Mouse (Mus musculus) heart, embryonic 12.5 days (tissue): Measurements from ENCODE around the gene Ndufs7. TPM values are rescaled to one million over a fixed set of nuclear protein-coding genes. Genes with fewer than 3 reads are reported as not detected.

Experiments used
- ATAC-seq: fragments of 200-750 bp; cut with Nextera tagmentation; 2 replicates; pipeline ENCODE4 v1.8.0; 2017; ENCODE audit warnings: moderate TSS enrichment, moderate library complexity; ENCODE audit not compliant: insufficient number of reproducible peaks, low FRiP score
- H3K27ac ChIP-seq: fragments of 300-500 bp; sonication (generic); 2 replicates; pipeline ENCODE4 v1.5.1; 2016; ENCODE audit warnings: mild to moderate bottlenecking, moderate library complexity; ENCODE audit not compliant: poor library complexity, severe bottlenecking
- H3K27me3 ChIP-seq: fragments of 300-500 bp; sonication (generic); replicated peaks from 2 replicates; pipeline ENCODE4 v1.6.1; 2016; ENCODE audit warnings: mild to moderate bottlenecking, moderate library complexity
- H3K36me3 ChIP-seq: fragments of 300-500 bp; sonication (generic); 2 replicates; pipeline ENCODE4 v1.6.1; 2016; ENCODE audit warnings: mild to moderate bottlenecking, moderate library complexity
- H3K4me1 ChIP-seq: fragments of 300-500 bp; sonication (generic); replicated peaks from 2 replicates; pipeline ENCODE4 v1.6.1; 2016; ENCODE audit warnings: mild to moderate bottlenecking
- H3K4me2 ChIP-seq: fragments of 300-500 bp; sonication (generic); 2 replicates; pipeline ENCODE4 v1.6.1; 2016; ENCODE audit warnings: mild to moderate bottlenecking, moderate library complexity
- H3K4me3 ChIP-seq: fragments of 300-500 bp; sonication (generic); 2 replicates; pipeline ENCODE4 v1.5.1; 2016; ENCODE audit warnings: mild to moderate bottlenecking
- H3K9ac ChIP-seq: fragments of 300-500 bp; sonication (generic); 2 replicates; pipeline ENCODE4 v1.6.1; 2016; ENCODE audit warnings: mild to moderate bottlenecking, moderate library complexity
- H3K9me3 ChIP-seq: fragments of 300-500 bp; sonication (generic); replicated peaks from 2 replicates; pipeline ENCODE4 v1.6.1; 2016; ENCODE audit warnings: mild to moderate bottlenecking, moderate library complexity
- WGBS: fragments of 180-500 bp; shearing (Covaris S2); methylation state at CpG from one replicate; pipeline ENCODE4 v1.1.7; 2016; 5-methylcytosine and 5-hydroxymethylcytosine counted together
- polyA plus RNA-seq: library from polyadenylated mRNA; unstranded; fragments of >200 nt; fragmentation: Nextera tagmentation; extraction: Ambion mirVana; gene quantifications from 2 replicates; pipeline ENCODE4 v1.2.1, GENCODE M21; 2016

Ndufs7 gene
- polyA plus RNA-seq, 1 experiment from 2014 or later, result 454 TPM

DNA sequence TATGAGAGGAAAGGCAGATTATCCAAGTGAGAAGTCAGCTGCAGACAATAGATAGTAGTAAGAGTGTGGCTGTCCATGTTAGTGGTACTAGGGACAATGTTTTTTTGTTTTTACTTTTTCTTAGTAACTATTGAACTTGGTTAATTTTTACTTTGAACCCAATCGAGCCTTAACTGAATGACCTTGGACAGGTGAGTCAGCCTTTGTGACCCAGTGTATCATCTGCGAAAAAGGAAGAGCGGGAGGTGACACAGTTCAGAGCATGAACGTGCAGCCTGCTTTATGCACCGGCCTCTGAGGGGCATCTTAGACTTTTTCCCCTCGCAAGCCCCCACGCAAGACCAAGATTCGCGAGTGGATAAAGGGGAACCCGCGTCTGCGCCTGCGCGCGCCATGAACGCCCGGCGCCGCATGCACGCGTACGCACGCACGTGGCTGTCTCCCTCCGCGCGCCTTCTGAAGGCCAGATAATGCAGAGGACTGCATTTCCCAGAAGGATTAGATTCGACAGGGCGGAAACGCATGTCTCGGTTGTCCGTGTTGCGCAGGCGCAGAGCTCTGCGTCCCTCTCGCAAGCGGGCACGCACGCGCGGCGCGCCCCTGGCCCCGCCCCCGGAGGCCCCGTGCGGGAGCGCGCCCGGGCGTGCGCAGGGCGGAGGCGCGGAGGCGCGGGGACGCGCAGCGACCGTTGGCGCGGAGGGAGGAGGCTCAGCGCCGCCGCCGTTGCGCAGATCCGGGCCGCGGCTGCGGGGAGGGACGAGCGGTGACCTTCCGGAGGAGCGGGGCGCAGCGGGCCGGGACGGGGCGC, 15.6 kb downstream of the Ndufs7 start:
- 1% methylated on average over 71 of the region's 81 CpGs for WGBS
- peaks cover 51% of the 10 kb centered on the region for H3K4me1 ChIP-seq
- H3K36me3 ChIP-seq, result peaks cover 20% of the 10 kb centered on the region
- no peaks in the 10 kb centered on the region for H3K9me3 ChIP-seq
- peak; percentile 68 for ATAC-seq
- peak overlapping the region; percentile 93 for H3K4me2 ChIP-seq
- H3K4me3 ChIP-seq, result peak overlapping the region; percentile 74
- H3K27ac ChIP-seq, result peak overlapping the region; percentile 82
- H3K27me3 ChIP-seq, result no peaks in the 10 kb centered on the region
- peak overlapping the region; percentile 98 for H3K9ac ChIP-seq

GRCm38 (mm10) chr10:80265149-80265486, 16.2 kb downstream of the Ndufs7 start:
- Histone ChIP-seq H3K4me3 (peak overlapping the region; percentile 74), H3K9me3 (no peaks in the 10 kb centered on the region), H3K27ac (peak overlapping the region; percentile 82), H3K36me3 (peaks cover 23% of the 10 kb centered on the region), H3K27me3 (no peaks in the 10 kb centered on the region), H3K4me1 (peaks cover 50% of the 10 kb centered on the region), H3K4me2 (peak overlapping the region; percentile 93), H3K9ac (peak overlapping the region; percentile 98)
- under 1% methylated on average over 18 of the region's 18 CpGs for WGBS
- ATAC-seq, result no peak

DNA sequence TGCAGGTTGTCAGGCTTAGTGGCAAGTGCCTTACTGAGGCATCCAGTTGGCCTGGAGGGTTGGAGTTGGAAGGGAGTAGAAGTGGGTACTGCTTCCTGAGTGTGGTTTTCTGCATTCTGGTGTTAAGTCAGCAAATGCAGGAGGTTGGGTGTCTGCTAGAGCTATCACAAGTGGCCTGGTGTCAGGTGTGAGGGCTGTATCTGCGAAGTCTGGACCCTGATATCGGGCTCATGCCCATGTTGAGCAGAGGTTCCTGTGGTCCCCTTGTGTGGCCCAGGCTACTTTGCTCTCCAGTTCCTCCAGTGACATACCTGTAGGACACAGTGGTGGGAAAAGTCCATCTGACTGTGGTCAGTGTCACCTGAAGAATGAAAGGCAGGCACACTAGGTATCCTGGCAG, 21.2 kb downstream of the Ndufs7 start:
- H3K9me3 ChIP-seq, result no peaks in the 10 kb centered on the region
- H3K4me3 ChIP-seq, result no peak overlapping the region
- H3K9ac ChIP-seq, result peak overlapping the region; percentile 46
- peaks cover 59% of the 10 kb centered on the region for H3K36me3 ChIP-seq
- no peak for ATAC-seq
- no peak overlapping the region for H3K4me2 ChIP-seq
- no peaks in the 10 kb centered on the region for H3K27me3 ChIP-seq
- H3K27ac ChIP-seq, result no peak overlapping the region
- 91% methylated on average over 2 of the region's 2 CpGs for WGBS
- H3K4me1 ChIP-seq, result peaks cover 77% of the 10 kb centered on the region

DNA sequence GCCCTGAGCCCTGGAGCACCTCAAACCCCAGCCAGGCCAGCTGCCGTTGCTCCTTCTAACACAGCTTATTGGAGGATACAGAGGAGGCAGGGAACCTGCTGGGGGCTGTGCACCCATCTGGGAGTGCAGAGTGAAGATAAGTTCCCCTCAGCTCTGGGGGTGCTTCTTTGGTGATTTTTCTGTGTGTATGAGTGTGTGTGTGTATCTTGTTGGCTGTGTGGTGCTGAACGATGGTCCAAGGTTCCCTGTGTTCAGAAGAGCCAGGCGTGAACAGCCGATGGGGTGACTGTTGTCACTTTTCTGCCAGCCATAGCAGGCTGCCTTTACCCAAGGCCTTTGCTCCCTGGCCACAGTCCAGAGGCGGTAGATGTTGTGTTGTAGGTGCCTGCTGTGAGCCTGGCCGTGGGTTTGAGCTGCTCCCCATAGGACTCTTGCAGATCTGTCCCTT, 21.8 kb downstream of the Ndufs7 start:
- H3K4me2 ChIP-seq, result no peak overlapping the region
- H3K27me3 ChIP-seq, result no peaks in the 10 kb centered on the region
- peaks cover 75% of the 10 kb centered on the region for H3K4me1 ChIP-seq
- no peak for ATAC-seq
- peaks cover 66% of the 10 kb centered on the region for H3K36me3 ChIP-seq
- H3K9ac ChIP-seq, result peak overlapping the region; percentile 46
- 73% methylated on average over 6 of the region's 6 CpGs for WGBS
- no peak overlapping the region for H3K4me3 ChIP-seq
- no peaks in the 10 kb centered on the region for H3K9me3 ChIP-seq
- H3K27ac ChIP-seq, result no peak overlapping the region

- 79% methylated on average over 5 of the region's 5 CpGs for WGBS
These were observed 22.4 kb downstream of the Ndufs7 start for GRCm38 (mm10) chr10:80271186-80271843.

DNA sequence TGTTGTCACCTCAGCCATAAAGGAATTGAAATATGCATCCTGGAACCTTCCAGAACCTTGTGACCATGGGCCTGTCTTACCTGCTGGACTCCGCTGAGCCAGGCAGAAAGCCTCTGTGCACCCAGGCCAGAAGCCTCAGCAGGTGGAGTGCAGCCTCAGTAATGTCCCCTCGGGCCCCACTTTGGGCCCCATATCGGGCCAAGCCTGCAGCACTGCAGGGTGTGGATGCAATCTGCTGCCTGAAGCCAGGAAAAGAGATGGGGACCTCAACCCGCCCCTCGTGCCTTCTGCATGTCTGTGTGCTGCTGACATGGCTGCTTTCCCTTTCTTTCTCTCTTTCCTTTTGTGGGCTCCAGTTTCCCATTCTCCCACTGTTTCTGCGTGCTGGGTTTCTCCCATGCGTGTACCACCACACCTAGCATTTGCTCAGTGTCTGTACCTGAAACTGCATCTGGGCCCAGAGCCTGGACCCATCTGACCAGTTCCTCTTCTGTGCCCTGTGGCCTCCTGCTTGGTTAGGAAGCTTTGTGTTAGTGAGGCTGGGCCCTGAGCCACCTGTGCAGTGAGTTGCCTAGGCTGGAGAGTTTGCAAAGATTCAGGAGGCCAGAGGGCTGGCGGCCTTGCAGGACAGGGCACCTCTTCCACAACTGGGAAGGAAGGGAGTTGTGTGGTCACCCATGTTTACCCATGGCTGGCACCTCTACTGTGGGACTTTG, 23.1 kb downstream of the Ndufs7 start:
- H3K36me3 ChIP-seq, result peaks cover 74% of the 10 kb centered on the region
- no peak overlapping the region for H3K27ac ChIP-seq
- 0 out of 2 replicates have a peak overlapping the region, but pooled peaks have one; percentile 31 for H3K9ac ChIP-seq
- 88% methylated on average over 8 of the region's 8 CpGs for WGBS
- no peak overlapping the region for H3K4me3 ChIP-seq
- no peak for ATAC-seq
- H3K4me1 ChIP-seq, result peaks cover 62% of the 10 kb centered on the region
- H3K9me3 ChIP-seq, result no peaks in the 10 kb centered on the region
- 0 out of 2 replicates have a peak overlapping the region, but pooled peaks have one; percentile 4 for H3K4me2 ChIP-seq
- no peaks in the 10 kb centered on the region for H3K27me3 ChIP-seq

More at GRCm38 (mm10) chr10:80271186-80271843, 22.4 kb downstream of the Ndufs7 start:
- ATAC-seq, result no peak
- no peak overlapping the region for H3K4me3 ChIP-seq
- peak overlapping the region; percentile 31; the same call in 1 of the 2 replicates for H3K9ac ChIP-seq
- H3K4me1 ChIP-seq, result peaks cover 69% of the 10 kb centered on the region
- no peaks in the 10 kb centered on the region for H3K9me3 ChIP-seq
- no peak overlapping the region for H3K27ac ChIP-seq
- H3K4me2 ChIP-seq, result 0 out of 2 replicates have a peak overlapping the region, but pooled peaks have one; percentile 4
- peaks cover 71% of the 10 kb centered on the region for H3K36me3 ChIP-seq
- H3K27me3 ChIP-seq, result no peaks in the 10 kb centered on the region

DNA sequence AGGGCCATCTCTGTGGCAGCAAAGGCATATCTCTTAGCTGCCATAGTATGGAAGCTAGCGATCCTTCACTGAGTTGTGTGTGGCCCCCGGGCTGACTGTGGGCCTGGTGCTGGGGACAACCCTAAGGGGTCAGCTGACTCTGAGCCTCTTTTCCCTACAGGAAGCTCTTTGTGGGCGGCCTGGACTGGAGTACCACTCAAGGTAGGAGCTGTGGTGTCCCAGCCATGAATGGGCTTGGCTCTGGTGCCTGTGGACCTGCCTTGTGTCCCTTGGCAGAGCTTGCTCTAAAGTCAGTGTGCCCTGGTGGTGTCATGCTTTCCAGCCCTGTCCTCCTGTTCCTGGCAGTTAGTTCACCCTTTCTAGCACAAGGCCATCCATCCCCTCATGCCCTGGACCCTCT, 24.9 kb downstream of the Ndufs7 start:
- no peaks in the 10 kb centered on the region for H3K27me3 ChIP-seq
- 81% methylated on average over 3 of the region's 3 CpGs for WGBS
- H3K4me1 ChIP-seq, result peaks cover 45% of the 10 kb centered on the region
- no peak for ATAC-seq
- H3K27ac ChIP-seq, result no peak overlapping the region
- H3K9me3 ChIP-seq, result no peaks in the 10 kb centered on the region
- peaks cover 77% of the 10 kb centered on the region for H3K36me3 ChIP-seq
- no peak overlapping the region for H3K4me2 ChIP-seq
- H3K9ac ChIP-seq, result peak overlapping the region; percentile 32; the same call in 1 of the 2 replicates
- no peak overlapping the region for H3K4me3 ChIP-seq

DNA sequence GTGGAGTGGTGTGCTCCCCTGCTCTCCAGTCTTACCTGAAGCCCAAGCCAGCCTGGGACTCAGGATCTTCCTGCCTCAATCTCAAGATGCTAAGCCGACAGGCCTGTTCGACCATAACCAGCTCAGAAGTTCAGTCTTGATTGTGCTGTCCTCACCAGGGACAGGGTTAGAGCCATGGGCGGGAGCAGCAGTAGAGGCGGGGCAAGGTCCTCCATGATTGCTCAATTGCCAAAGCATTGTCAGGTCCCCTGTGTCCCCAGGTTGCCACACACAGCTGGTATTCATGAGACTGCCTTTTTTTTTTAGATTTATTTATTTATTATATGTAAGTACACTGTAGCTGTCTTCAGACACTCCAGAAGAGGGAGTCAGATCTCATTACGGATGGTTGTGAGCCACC, 27.3 kb downstream of the Ndufs7 start:
- ATAC-seq, result no peak
- 82% methylated on average over 5 of the region's 5 CpGs for WGBS
- H3K4me3 ChIP-seq, result no peak overlapping the region

DNA sequence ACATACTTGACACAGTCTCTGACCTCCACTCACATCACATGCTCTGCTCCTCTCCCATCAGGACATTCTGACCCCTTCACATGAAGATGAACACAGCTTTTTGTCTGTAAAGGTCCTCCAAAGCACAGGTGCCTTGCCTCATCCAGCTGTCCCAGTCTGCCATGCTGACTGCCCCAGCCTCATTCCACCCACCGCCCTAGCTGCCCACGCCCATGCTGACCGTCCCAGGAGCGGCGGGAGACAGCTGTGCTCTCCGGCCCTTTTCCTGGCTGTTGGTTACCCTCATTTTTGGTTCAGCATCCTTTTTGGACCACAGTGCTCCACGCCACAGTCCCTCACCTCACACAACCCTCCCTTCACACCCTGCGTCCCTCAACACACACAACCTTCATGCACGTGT, 29.5 kb downstream of the Ndufs7 start:
- H3K36me3 ChIP-seq, result peaks cover 94% of the 10 kb centered on the region
- no peak overlapping the region for H3K4me3 ChIP-seq
- ATAC-seq, result no peak
- 92% methylated on average over 9 of the region's 9 CpGs for WGBS
- no peaks in the 10 kb centered on the region for H3K27me3 ChIP-seq
- H3K27ac ChIP-seq, result no peak overlapping the region
- H3K4me1 ChIP-seq, result peaks cover 30% of the 10 kb centered on the region
- H3K9me3 ChIP-seq, result no peaks in the 10 kb centered on the region
- H3K9ac ChIP-seq, result no peak overlapping the region
- no peak overlapping the region for H3K4me2 ChIP-seq

More for the DNA sequence above, 27.3 kb downstream of the Ndufs7 start:
- Histone ChIP-seq H3K9ac (no peak overlapping the region), H3K27ac (no peak overlapping the region), H3K36me3 (peaks cover 89% of the 10 kb centered on the region), H3K4me2 (no peak overlapping the region), H3K9me3 (no peaks in the 10 kb centered on the region), H3K4me1 (peaks cover 32% of the 10 kb centered on the region), H3K27me3 (no peaks in the 10 kb centered on the region)

DNA sequence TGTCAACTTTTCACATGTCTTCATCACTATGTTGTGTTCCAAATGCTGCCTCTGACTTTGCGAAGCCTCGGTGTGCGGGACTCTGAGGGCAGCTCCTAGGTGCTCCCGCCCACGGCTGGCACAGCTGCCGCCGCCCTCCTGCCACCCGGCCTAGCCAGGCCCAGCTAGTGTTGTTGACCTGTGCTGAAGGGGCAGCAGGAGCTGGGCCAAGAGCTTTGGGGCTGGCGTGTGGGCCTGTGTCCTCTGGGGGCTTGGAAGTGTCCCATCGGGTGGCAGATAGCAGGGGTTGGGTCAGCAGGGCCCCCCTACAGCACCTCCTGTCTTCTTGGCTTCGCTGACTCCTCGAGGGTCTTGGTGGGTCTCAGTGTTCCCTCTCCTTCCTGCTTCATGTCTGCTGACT, 30.4 kb downstream of the Ndufs7 start:
- peaks cover 95% of the 10 kb centered on the region for H3K36me3 ChIP-seq
- H3K9ac ChIP-seq, result no peak overlapping the region
- H3K4me1 ChIP-seq, result peaks cover 22% of the 10 kb centered on the region
- H3K9me3 ChIP-seq, result no peaks in the 10 kb centered on the region
- no peak overlapping the region for H3K27ac ChIP-seq
- no peaks in the 10 kb centered on the region for H3K27me3 ChIP-seq
- 92% methylated on average over 12 of the region's 12 CpGs for WGBS
- no peak overlapping the region for H3K4me3 ChIP-seq
- H3K4me2 ChIP-seq, result no peak overlapping the region
- ATAC-seq, result no peak

- Histone ChIP-seq H3K4me2 (no peak overlapping the region), H3K4me3 (no peak overlapping the region), H3K27ac (peak overlapping the region; percentile 20; the same call in 1 of the 2 replicates), H3K9me3 (no peaks in the 10 kb centered on the region), H3K27me3 (no peaks in the 10 kb centered on the region), H3K9ac (peak overlapping the region; percentile 34; the same call in 1 of the 2 replicates), H3K4me1 (peaks cover 22% of the 10 kb centered on the region), H3K36me3 (peaks cover 95% of the 10 kb centered on the region)
- ATAC-seq, result no peak
- 68% methylated on average over 7 of the region's 7 CpGs for WGBS
These were observed 32.4 kb downstream of the Ndufs7 start for GRCm38 (mm10) chr10:80281304-80281703.
